Mouse (Mus musculus) neural tube, embryonic 14.5 days (tissue): ENCODE measurements at regions not wholly inside any gene's neighbourhood (a gene's known extent, or its start where the extent isn't known, plus 50 kb on each side); places are given as distances from the start of the nearest gene placed in this dataset.

ENCODE experiments used
- ATAC-seq: fragments of 200-750 bp; cut with Nextera tagmentation; 2 replicates; pipeline ENCODE4 v1.8.0; 2017; ENCODE audit warnings: low read depth, mild to moderate bottlenecking, moderate TSS enrichment, moderate library complexity
- H3K27ac ChIP-seq: fragments of 300-500 bp; sonication (generic); 2 replicates; pipeline ENCODE4 v1.5.1; 2014; ENCODE audit warnings: low read depth, mild to moderate bottlenecking, control low read depth, low read length, moderate library complexity, mixed read lengths
- H3K27me3 ChIP-seq: fragments of 300-500 bp; sonication (generic); 2 replicates; pipeline ENCODE4 v1.6.1; 2014; ENCODE audit warnings: low read length; ENCODE audit not compliant: control insufficient read depth, insufficient read depth
- H3K36me3 ChIP-seq: fragments of 300-500 bp; sonication (generic); 2 replicates; pipeline ENCODE4 v1.6.1; 2014; ENCODE audit warnings: low read length, mixed read lengths; ENCODE audit not compliant: control insufficient read depth, insufficient read depth
- H3K4me1 ChIP-seq: fragments of 300-500 bp; sonication (generic); 2 replicates; pipeline ENCODE4 v1.6.1; 2014; ENCODE audit warnings: low read length; ENCODE audit not compliant: control insufficient read depth, insufficient read depth
- H3K4me2 ChIP-seq: fragments of 300-500 bp; sonication (generic); 2 replicates; pipeline ENCODE4 v1.6.1; 2014; ENCODE audit warnings: mild to moderate bottlenecking, low read depth, low read length, control low read depth
- H3K4me3 ChIP-seq: fragments of 300-500 bp; sonication (generic); 2 replicates; pipeline ENCODE4 v1.5.1; 2014; ENCODE audit warnings: low read depth, low read length, control low read depth, mixed read lengths
- H3K9ac ChIP-seq: fragments of 300-500 bp; sonication (generic); replicated peaks from 2 replicates; pipeline ENCODE4 v1.6.1; 2014; ENCODE audit warnings: low read depth, mild to moderate bottlenecking, control low read depth, low read length, mixed read lengths
- H3K9me3 ChIP-seq: fragments of 300-500 bp; sonication (generic); 2 replicates; pipeline ENCODE4 v1.6.1; 2016; ENCODE audit warnings: low read length; ENCODE audit not compliant: control insufficient read depth
- WGBS: fragments of 180-500 bp; shearing (Covaris S2); extraction: QIAGEN DNeasy Blood & Tissue Kit; methylation state at CpG from one replicate; pipeline ENCODE4 v1.1.7; 2014; 5-methylcytosine and 5-hydroxymethylcytosine counted together

DNA sequence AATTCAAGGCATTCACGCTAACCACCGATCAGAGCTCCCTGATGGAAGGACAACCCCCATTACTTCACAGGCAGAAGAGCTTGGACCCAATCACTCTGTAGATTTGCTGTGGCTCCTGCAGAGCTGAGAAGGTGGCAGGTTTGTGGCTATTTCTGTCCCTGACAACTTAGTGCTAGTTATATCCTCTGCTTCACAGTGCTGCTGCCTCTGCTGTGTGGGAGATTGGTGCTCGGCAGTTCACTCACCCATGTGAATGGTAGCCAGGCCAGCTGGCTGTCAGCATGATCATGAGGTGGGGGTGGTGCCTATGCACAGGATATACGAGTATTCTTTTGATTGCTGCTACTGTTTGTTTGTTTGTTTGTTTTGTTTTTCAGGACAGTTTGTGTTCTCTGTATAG is 113.9 kb downstream of the Gm10131 start:
- H3K27ac ChIP-seq: no peak overlapping the region
- ATAC-seq: no peak
- no peak overlapping the region for H3K4me3 ChIP-seq
- H3K9ac ChIP-seq: no peak overlapping the region
- no peaks in the 10 kb centered on the region for H3K36me3 ChIP-seq
- 63% methylated on average over 4 of the region's 4 CpGs for WGBS
- H3K4me1 ChIP-seq: no peaks in the 10 kb centered on the region
- no peaks in the 10 kb centered on the region for H3K9me3 ChIP-seq
- no peaks in the 10 kb centered on the region for H3K27me3 ChIP-seq
- H3K4me2 ChIP-seq: no peak overlapping the region

DNA sequence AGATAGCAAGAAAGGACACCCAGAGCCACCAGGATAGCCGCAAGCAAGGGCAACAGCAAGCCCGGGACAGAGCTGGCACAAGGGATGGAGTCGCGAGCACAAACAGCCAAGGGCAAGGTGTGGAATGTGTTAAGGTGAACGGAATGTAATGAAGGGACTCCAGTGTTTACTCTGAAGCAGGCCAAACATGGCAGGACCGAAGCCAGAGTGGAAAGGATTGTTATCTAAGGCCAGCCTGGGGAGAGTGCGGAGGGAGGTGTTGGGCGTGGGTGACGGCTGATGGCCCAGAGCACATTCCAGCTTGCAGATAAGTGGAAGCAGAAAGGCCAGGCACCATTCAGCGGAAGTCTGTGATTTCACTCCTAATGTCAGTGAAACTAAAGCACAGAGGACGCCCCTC is 118.6 kb downstream of the Gm10131 start:
- H3K4me1 ChIP-seq: no peaks in the 10 kb centered on the region
- 52% methylated on average over 11 of the region's 11 CpGs for whole genome bisulfite sequencing
- no peak overlapping the region for H3K27ac ChIP-seq
- no peaks in the 10 kb centered on the region for H3K9me3 ChIP-seq
- no peak overlapping the region for H3K4me2 ChIP-seq
- ATAC-seq: no peak
- H3K4me3 ChIP-seq: no peak overlapping the region
- no peaks in the 10 kb centered on the region for H3K36me3 ChIP-seq
- H3K27me3 ChIP-seq: no peaks in the 10 kb centered on the region
- H3K9ac ChIP-seq: no peak overlapping the region

DNA sequence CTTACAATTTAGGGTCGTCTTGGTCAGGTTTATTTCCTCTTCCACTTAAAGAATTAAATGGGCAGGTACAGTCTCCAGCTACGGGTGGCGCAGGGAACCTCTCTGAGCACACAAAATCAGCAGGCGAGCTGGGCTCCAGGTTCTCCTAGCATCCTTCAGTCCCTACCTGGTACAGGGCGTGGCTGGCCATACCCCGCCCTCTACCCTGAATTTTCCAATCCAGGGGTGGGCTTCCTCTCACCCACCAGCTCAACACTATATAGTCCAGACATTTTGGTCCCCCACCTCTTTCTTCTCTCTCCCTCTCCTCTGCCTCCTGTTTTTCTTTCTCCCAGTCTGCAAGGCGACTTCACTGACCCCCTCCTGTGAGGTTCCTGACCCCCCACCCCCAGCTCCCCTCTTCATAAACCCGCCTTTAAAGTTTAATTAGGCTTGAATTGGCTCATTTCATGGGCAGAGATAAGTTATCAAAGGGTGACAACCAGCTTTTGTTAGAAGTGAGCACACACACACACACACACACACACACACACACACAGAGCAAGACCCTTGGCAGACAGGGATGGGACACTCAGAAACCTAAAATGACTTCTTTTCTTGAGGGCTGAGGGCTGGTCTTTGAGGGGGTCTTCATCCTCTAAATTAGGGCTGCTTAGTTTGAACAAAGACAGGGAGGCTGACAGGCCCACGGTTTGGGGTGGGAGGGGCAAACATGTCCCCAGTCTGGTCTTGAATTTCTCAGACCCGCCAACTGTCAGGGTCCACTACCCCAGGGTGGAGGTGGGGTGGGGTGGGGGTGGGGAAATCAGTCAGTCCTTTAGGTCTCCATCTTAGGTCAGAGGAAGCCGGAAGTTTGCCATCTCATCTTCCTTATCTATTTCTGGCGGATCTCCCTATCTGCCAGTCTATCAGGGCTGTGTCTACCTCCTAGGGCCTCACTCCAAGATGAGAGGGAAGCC is 119.3 kb downstream of the Gm10131 start:
- Histone ChIP-seq H3K9me3 (no peaks in the 10 kb centered on the region), H3K27ac (no peak overlapping the region), H3K4me1 (no peaks in the 10 kb centered on the region), H3K27me3 (no peaks in the 10 kb centered on the region), H3K4me3 (no peak overlapping the region), H3K9ac (no peak overlapping the region), H3K36me3 (no peaks in the 10 kb centered on the region), H3K4me2 (no peak overlapping the region)
- 0 out of 2 replicates have a peak, but pooled peaks have one; percentile 28 for ATAC-seq
- 42% methylated on average over 12 of the region's 12 CpGs for WGBS

DNA sequence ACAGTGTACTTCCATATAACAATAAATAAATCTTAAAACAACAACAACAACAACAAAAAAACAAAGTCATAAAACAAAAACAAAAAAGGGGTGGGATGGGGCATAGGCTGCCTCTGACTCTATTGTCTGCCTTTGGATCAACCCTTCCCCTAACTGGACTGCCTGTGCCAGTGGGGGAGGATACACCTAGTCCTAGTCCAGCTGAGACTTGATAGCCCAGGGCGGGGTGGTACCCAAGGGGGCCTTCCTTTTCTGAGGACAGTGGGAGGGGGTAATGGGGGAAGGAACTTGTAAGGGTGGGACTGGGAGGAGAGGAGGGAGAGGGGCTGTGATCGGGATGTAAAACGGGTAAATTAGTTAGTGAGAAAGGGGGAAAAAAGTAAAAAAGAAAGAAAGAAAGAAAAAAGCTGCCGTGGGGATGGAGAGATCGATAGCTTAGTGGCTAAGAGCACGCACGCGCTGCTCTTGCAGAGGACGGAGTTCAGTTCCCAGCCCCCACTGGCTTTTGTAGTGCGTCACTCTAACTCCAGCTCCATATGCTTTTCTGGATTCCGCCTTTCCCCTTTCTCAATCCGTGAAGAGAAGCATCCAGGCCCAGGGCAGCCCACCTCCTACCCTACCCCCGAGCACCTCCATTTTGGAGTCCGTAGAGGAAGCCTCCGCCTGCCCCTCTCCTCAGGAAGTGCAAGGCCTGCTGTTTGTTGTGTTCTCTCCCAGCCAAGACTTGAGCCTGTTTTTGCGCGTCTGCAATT is 120.2 kb downstream of the Gm10131 start:
- no peaks in the 10 kb centered on the region for H3K4me1 ChIP-seq
- H3K27me3 ChIP-seq: no peaks in the 10 kb centered on the region
- ATAC-seq: no peak
- no peak overlapping the region for H3K4me3 ChIP-seq
- H3K9ac ChIP-seq: no peak overlapping the region
- H3K36me3 ChIP-seq: no peaks in the 10 kb centered on the region
- 30% methylated on average over 17 of the region's 17 CpGs for WGBS
- H3K9me3 ChIP-seq: no peaks in the 10 kb centered on the region
- H3K4me2 ChIP-seq: no peak overlapping the region
- no peak overlapping the region for H3K27ac ChIP-seq

GRCm38 (mm10) chr8:33990039-33990438 is 121.5 kb downstream of the Gm10131 start:
- H3K4me2 ChIP-seq: no peak overlapping the region
- ATAC-seq: no peak
- no peaks in the 10 kb centered on the region for H3K4me1 ChIP-seq
- no peak overlapping the region for H3K27ac ChIP-seq
- no peaks in the 10 kb centered on the region for H3K9me3 ChIP-seq
- H3K4me3 ChIP-seq: no peak overlapping the region
- H3K36me3 ChIP-seq: no peaks in the 10 kb centered on the region
- H3K27me3 ChIP-seq: no peaks in the 10 kb centered on the region
- 57% methylated on average over 9 of the region's 9 CpGs for WGBS
- H3K9ac ChIP-seq: no peak overlapping the region

- Histone ChIP-seq H3K9ac (no peak overlapping the region), H3K4me1 (no peaks in the 10 kb centered on the region), H3K4me2 (no peak overlapping the region), H3K27me3 (no peaks in the 10 kb centered on the region), H3K27ac (no peak overlapping the region), H3K4me3 (no peak overlapping the region), H3K36me3 (no peaks in the 10 kb centered on the region), H3K9me3 (no peaks in the 10 kb centered on the region)
- no peak for ATAC-seq
- 82% methylated on average over 10 of the region's 10 CpGs for WGBS
These were observed 123.8 kb downstream of the Gm10131 start for GRCm38 (mm10) chr8:33987755-33988104.

DNA sequence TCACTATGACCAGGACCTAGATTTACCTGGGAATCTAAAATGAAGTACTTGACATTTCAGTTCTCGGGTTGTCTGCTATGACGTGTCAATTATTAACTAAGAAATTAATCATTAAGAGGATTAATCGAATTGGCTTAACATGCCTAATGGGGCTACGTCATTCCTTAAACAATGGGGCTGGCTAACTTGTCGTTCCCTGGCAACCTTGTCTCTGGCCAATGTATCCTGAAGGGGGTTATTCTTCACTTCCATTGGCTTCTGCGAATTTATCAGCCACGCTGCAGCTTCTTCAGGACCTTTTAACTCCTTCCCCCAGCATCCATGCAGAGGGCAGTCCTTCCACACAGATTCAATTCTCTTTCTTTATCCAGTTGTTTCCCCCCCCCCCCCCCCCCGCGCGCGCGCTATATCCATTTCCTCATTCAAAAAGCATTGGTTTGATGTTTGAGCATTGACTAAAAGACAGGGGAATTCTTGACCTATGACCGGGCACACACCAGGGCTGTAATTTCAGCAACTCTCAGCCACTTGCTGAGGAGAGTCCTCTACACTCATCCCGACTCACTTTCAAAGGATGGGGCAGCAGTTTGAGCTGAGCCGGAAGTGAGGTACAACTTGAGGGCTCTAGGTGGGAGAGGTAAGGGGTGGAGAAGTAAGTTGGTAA is 124.3 kb downstream of the Gm10131 start:
- Histone ChIP-seq H3K9me3 (no peaks in the 10 kb centered on the region), H3K4me2 (no peak overlapping the region), H3K27ac (no peak overlapping the region), H3K27me3 (no peaks in the 10 kb centered on the region), H3K9ac (no peak overlapping the region), H3K4me1 (no peaks in the 10 kb centered on the region), H3K36me3 (no peaks in the 10 kb centered on the region), H3K4me3 (no peak overlapping the region)
- 77% methylated on average over 15 of the region's 15 CpGs for WGBS
- ATAC-seq: no peak

- no peak overlapping the region for H3K4me2 ChIP-seq
- no peaks in the 10 kb centered on the region for H3K4me1 ChIP-seq
- no peaks in the 10 kb centered on the region for H3K36me3 ChIP-seq
- ATAC-seq: no peak
- no peaks in the 10 kb centered on the region for H3K9me3 ChIP-seq
- 90% methylated on average over 6 of the region's 6 CpGs for WGBS
- no peak overlapping the region for H3K4me3 ChIP-seq
- no peak overlapping the region for H3K9ac ChIP-seq
- no peaks in the 10 kb centered on the region for H3K27me3 ChIP-seq
- no peak overlapping the region for H3K27ac ChIP-seq
These were observed 124.9 kb downstream of the Gm10131 start for GRCm38 (mm10) chr8:33986657-33987056.
